Comparison of ENCODE assay signal across 16 mouse cellular contexts in the genomic region with DNA sequence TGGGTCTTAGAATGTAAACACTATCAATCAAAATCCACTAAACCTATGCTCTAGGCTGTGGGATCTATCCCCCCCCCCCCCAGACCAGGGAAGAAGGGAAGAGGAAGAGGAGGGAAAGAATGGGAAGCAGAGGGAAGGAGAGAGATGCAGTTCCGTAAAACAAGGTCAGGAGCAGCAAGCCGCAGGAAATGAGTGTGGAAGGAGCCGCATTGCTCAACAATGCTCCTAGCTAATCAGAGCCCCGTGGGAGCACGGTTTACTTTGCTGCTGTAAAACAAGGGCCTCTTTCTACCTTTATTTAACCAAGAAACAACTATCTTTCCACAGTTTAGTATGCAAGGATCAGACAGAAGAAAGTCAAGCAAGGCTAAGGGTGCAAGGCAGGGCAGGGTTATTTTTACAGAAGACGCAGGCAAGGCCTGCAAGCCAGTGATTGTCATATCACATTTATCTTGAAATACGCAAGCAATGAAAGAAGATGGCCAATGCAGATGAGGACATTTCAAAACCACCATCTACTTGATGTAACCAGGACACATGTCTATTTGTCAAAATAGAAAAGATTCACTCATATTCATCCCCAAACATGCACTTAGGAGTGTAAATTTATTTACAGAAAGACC. TPM values are rescaled to one million over a fixed set of nuclear protein-coding genes. Genes with fewer than 3 reads are reported as not detected.
DNase-seq lines count a peak whose midpoint lies in the region; ATAC-seq and TF ChIP-seq lines count a peak whose summit lies in the region.
"Had no signal": no experiment of that assay in that cellular context is flagged by ENCODE, and none has a peak within 500 bp of the region (broad histone marks: within the 10 kb centered on the region; RNA-seq: fewer than 3 reads in every experiment).

No protein-coding gene starts in this region.

- no peak overlapping the region for H3K9ac ChIP-seq in forebrain, embryonic 16.5 days (replicated peaks; ENCODE audit: low read depth, low read length)
- no peak overlapping the region for H3K9ac ChIP-seq in lung, embryonic 14.5 days
- peak overlapping the region; percentile 69 for H3K9ac ChIP-seq in liver, embryonic 12.5 days
- H3K9ac ChIP-seq in stomach, embryonic 14.5 days (replicated peaks; ENCODE audit: low read depth, low read length): no peak overlapping the region
- H3K9ac ChIP-seq: embryonic facial prominence, embryonic 13.5 days; midbrain, embryonic 12.5 days had no signal

- H3K27ac ChIP-seq in forebrain, embryonic 10.5 days: peak overlapping the region; percentile 27; the same call in 1 of the 2 replicates
- no peak overlapping the region for H3K27ac ChIP-seq in forebrain, embryonic 16.5 days (ENCODE audit: low read length)
- H3K27ac ChIP-seq in lung, embryonic 14.5 days (ENCODE audit: low read depth): peak overlapping the region; percentile 1; the same call in 1 of the 2 replicates
- peak overlapping the region; percentile 99 for H3K27ac ChIP-seq in liver, embryonic 12.5 days
- peak overlapping the region; percentile 21; the same call in 1 of the 2 replicates for H3K27ac ChIP-seq in stomach, embryonic 14.5 days (ENCODE audit: low read length)
- H3K27ac ChIP-seq: embryonic facial prominence, embryonic 13.5 days; heart, adult 2 months; midbrain, embryonic 12.5 days had no signal

- no peak for TF ChIP-seq CTCF in lung, embryonic 14.5 days (IDR thresholded peaks at IDR 0.05; ENCODE audit: low read depth)

- DNase-seq in forebrain, embryonic 10.5 days (ENCODE audit: extremely low spot score, low spot score): no peak
- DNase-seq in lung, embryonic 14.5 days: peak; percentile 46
- no peak for DNase-seq in lung, postnatal 14 days
- no peak for DNase-seq in testis, postnatal 10 days (ENCODE audit: low spot score)
- DNase-seq in right cerebral cortex, postnatal 14 days: no peak
- DNase-seq: cerebellum, postnatal 14 days; heart, postnatal 4 days; kidney, adult 8-10 months; lung, adult 18-20 months had no signal

- peaks cover 9% of the 10 kb centered on the region for H3K4me1 ChIP-seq in forebrain, embryonic 10.5 days
- no peaks in the 10 kb centered on the region for H3K4me1 ChIP-seq in forebrain, embryonic 16.5 days (replicated peaks; ENCODE audit: control insufficient read depth, insufficient read depth, low read length)
- peaks cover 28% of the 10 kb centered on the region for H3K4me1 ChIP-seq in lung, embryonic 14.5 days (ENCODE audit: insufficient read depth)
- H3K4me1 ChIP-seq in liver, embryonic 12.5 days: peaks cover 96% of the 10 kb centered on the region
- peaks cover 28% of the 10 kb centered on the region for H3K4me1 ChIP-seq in stomach, embryonic 14.5 days (ENCODE audit: control insufficient read depth, insufficient read depth, low read length)
- H3K4me1 ChIP-seq: midbrain, embryonic 12.5 days had no signal

- H3K36me3 ChIP-seq in forebrain, embryonic 10.5 days (replicated peaks): no peaks in the 10 kb centered on the region
- no peaks in the 10 kb centered on the region for H3K36me3 ChIP-seq in forebrain, embryonic 16.5 days (ENCODE audit: control insufficient read depth, insufficient read depth)
- no peaks in the 10 kb centered on the region for H3K36me3 ChIP-seq in lung, embryonic 14.5 days (ENCODE audit: insufficient read depth)
- peaks cover 56% of the 10 kb centered on the region for H3K36me3 ChIP-seq in liver, embryonic 12.5 days
- no peaks in the 10 kb centered on the region for H3K36me3 ChIP-seq in stomach, embryonic 14.5 days (ENCODE audit: control insufficient read depth, insufficient read depth, low read length)
- H3K36me3 ChIP-seq: embryonic facial prominence, embryonic 13.5 days; midbrain, embryonic 12.5 days had no signal

- no peaks in the 10 kb centered on the region for H3K9me3 ChIP-seq in forebrain, embryonic 10.5 days
- no peaks in the 10 kb centered on the region for H3K9me3 ChIP-seq in forebrain, embryonic 16.5 days (ENCODE audit: control insufficient read depth, low read length)
- H3K9me3 ChIP-seq in lung, embryonic 14.5 days (ENCODE audit: low read depth, low read length): no peaks in the 10 kb centered on the region
- no peaks in the 10 kb centered on the region for H3K9me3 ChIP-seq in liver, embryonic 12.5 days (replicated peaks)
- no peaks in the 10 kb centered on the region for H3K9me3 ChIP-seq in stomach, embryonic 14.5 days (ENCODE audit: control insufficient read depth, low read depth, low read length)
- H3K9me3 ChIP-seq: embryonic facial prominence, embryonic 13.5 days; midbrain, embryonic 12.5 days had no signal

- H3K27me3 ChIP-seq in forebrain, embryonic 10.5 days (ENCODE audit: poor library complexity, severe bottlenecking): no peaks in the 10 kb centered on the region
- H3K27me3 ChIP-seq in forebrain, embryonic 16.5 days (replicated peaks; ENCODE audit: control insufficient read depth, insufficient read depth, low read length): no peaks in the 10 kb centered on the region
- H3K27me3 ChIP-seq in lung, embryonic 14.5 days (ENCODE audit: insufficient read depth, low read length): no peaks in the 10 kb centered on the region
- H3K27me3 ChIP-seq in liver, embryonic 12.5 days (replicated peaks): no peaks in the 10 kb centered on the region
- H3K27me3 ChIP-seq in stomach, embryonic 14.5 days (ENCODE audit: control insufficient read depth, insufficient read depth, low read length): no peaks in the 10 kb centered on the region
- H3K27me3 ChIP-seq: embryonic facial prominence, embryonic 13.5 days; midbrain, embryonic 12.5 days had no signal

- 67% methylated on average over 7 of the region's 7 CpGs for WGBS in forebrain, embryonic 10.5 days
- WGBS in forebrain, embryonic 16.5 days: 73% methylated on average over 7 of the region's 7 CpGs
- WGBS in lung, embryonic 14.5 days: 34% methylated on average over 7 of the region's 7 CpGs
- 18% methylated on average over 7 of the region's 7 CpGs for WGBS in liver, embryonic 12.5 days (ENCODE audit: insufficient replicate concordance)
- WGBS in stomach, embryonic 14.5 days: 36% methylated on average over 7 of the region's 7 CpGs

- no peak overlapping the region for H3K4me3 ChIP-seq in forebrain, embryonic 10.5 days
- no peak overlapping the region for H3K4me3 ChIP-seq in forebrain, embryonic 16.5 days (replicated peaks; ENCODE audit: low read length)
- no peak overlapping the region for H3K4me3 ChIP-seq in lung, embryonic 14.5 days (ENCODE audit: low read depth, low read length)
- H3K4me3 ChIP-seq in liver, embryonic 12.5 days: peak overlapping the region; percentile 28
- H3K4me3 ChIP-seq in stomach, embryonic 14.5 days (ENCODE audit: low read depth, low read length): no peak overlapping the region
- H3K4me3 ChIP-seq: embryonic facial prominence, embryonic 13.5 days; heart, adult 2 months; midbrain, embryonic 12.5 days had no signal

- no peak for ATAC-seq in forebrain, embryonic 16.5 days
- ATAC-seq in lung, embryonic 14.5 days (ENCODE audit: insufficient read depth): no peak
- ATAC-seq in liver, embryonic 12.5 days: peak; percentile 67
- no peak for ATAC-seq in stomach, embryonic 14.5 days (ENCODE audit: insufficient number of reproducible peaks, insufficient read depth, low FRiP score, low read depth)
- ATAC-seq: forebrain, embryonic 14.5 days had no signal

- H3K4me2 ChIP-seq in forebrain, embryonic 16.5 days (ENCODE audit: low read length): no peak overlapping the region
- H3K4me2 ChIP-seq in lung, embryonic 14.5 days: 0 out of 2 replicates have a peak overlapping the region, but pooled peaks have one; percentile 20
- peak overlapping the region; percentile 71 for H3K4me2 ChIP-seq in liver, embryonic 12.5 days
- H3K4me2 ChIP-seq in stomach, embryonic 14.5 days (replicated peaks; ENCODE audit: low read depth, low read length): 0 out of 2 replicates have a peak overlapping the region, but pooled peaks have one; percentile 12
- H3K4me2 ChIP-seq: embryonic facial prominence, embryonic 13.5 days; midbrain, embryonic 12.5 days had no signal

RNA-seq across cellular contexts. Expression of a gene that starts 35.5 kb away (rescaled TPM):
- 2.6 and 2.8 TPM in 2 replicates for polyA plus RNA-seq in forebrain, embryonic 10.5 days (2016; fragmentation: Nextera tagmentation; extraction: Ambion mirVana)
- 0.58 and 0.96 TPM in 2 replicates for polyA plus RNA-seq in forebrain, embryonic 16.5 days (2015; fragmentation: Nextera tagmentation; extraction: Ambion mirVana)
- 5.4 and 6.0 TPM in 2 replicates for polyA plus RNA-seq in lung, embryonic 14.5 days (2014; fragmentation: Nextera tagmentation; extraction: Ambion mirVana)
- polyA plus RNA-seq in liver, embryonic 12.5 days (2016; fragmentation: Nextera tagmentation; extraction: Ambion mirVana): 25.2 and 25.9 TPM in 2 replicates
- polyA plus RNA-seq in stomach, embryonic 14.5 days (2014; fragmentation: Nextera tagmentation; extraction: Ambion mirVana): 4.6 and 5.3 TPM in 2 replicates

RNA-seq across cellular contexts. Expression of a gene that starts 56.7 kb away (rescaled TPM):
- 74.6 and 75.6 TPM in 2 replicates for polyA plus RNA-seq in forebrain, embryonic 10.5 days (2016; fragmentation: Nextera tagmentation; extraction: Ambion mirVana)
- 71.4 and 72.7 TPM in 2 replicates for polyA plus RNA-seq in forebrain, embryonic 16.5 days (2015; fragmentation: Nextera tagmentation; extraction: Ambion mirVana)
- 64.1 and 70.1 TPM in 2 replicates for polyA plus RNA-seq in lung, embryonic 14.5 days (2014; fragmentation: Nextera tagmentation; extraction: Ambion mirVana)
- polyA plus RNA-seq in liver, embryonic 12.5 days (2016; fragmentation: Nextera tagmentation; extraction: Ambion mirVana): 79.8 and 85.5 TPM in 2 replicates
- polyA plus RNA-seq in stomach, embryonic 14.5 days (2014; fragmentation: Nextera tagmentation; extraction: Ambion mirVana): 68.2 and 68.8 TPM in 2 replicates
